Mouse (Mus musculus): Measurements from ENCODE around the gene Zp3. TPM values are rescaled to one million over a fixed set of nuclear protein-coding genes. Genes with fewer than 3 reads are reported as not detected.

Gene Zp3
- polyA plus RNA-seq, 1 experiment from 2014 or later, result not detected

- no peak overlapping the region for H3K4me3 ChIP-seq (ENCODE audit: low read depth, low read length)
- WGBS (ENCODE audit: insufficient replicate concordance), result 91% methylated on average over 4 of the region's 4 CpGs
- no peaks in the 10 kb centered on the region for H3K27me3 ChIP-seq (ENCODE audit: insufficient read depth, low read length)
- peaks cover 50% of the 10 kb centered on the region for H3K4me1 ChIP-seq (ENCODE audit: insufficient read depth)
- peak overlapping the region; percentile 63; the same call in 1 of the 2 replicates for H3K4me2 ChIP-seq (ENCODE audit: low read depth, low read length)
- no peak for TF ChIP-seq EP300 (IDR thresholded peaks at IDR 0.05; ENCODE audit: low read depth)
- TF ChIP-seq CTCF (IDR thresholded peaks at IDR 0.05; ENCODE audit: low read depth), result no peak
- peak overlapping the region; percentile 86 for H3K27ac ChIP-seq (ENCODE audit: low read depth)
- no peak for DNase-seq
- H3K9me3 ChIP-seq (ENCODE audit: low read length), result no peaks in the 10 kb centered on the region
- H3K36me3 ChIP-seq (replicated peaks; ENCODE audit: insufficient read depth, low read length), result no peaks in the 10 kb centered on the region
- no peak overlapping the region for H3K9ac ChIP-seq (replicated peaks)
- ATAC-seq, result no peak
Observed at GRCm38 (mm10) chr5:135958367-135958766, 21.5 kb upstream of the Zp3 start.

GRCm38 (mm10) chr5:135959911-135960310, 20.0 kb upstream of the Zp3 start:
- Histone ChIP-seq H3K4me2 (ENCODE audit: low read depth, low read length) (no peak overlapping the region), H3K36me3 (replicated peaks; ENCODE audit: insufficient read depth, low read length) (no peaks in the 10 kb centered on the region), H3K27ac (ENCODE audit: low read depth) (no peak overlapping the region), H3K4me1 (ENCODE audit: insufficient read depth) (peaks cover 51% of the 10 kb centered on the region), H3K27me3 (ENCODE audit: insufficient read depth, low read length) (no peaks in the 10 kb centered on the region), H3K9me3 (ENCODE audit: low read length) (no peaks in the 10 kb centered on the region), H3K9ac (replicated peaks) (no peak overlapping the region), H3K4me3 (ENCODE audit: low read depth, low read length) (no peak overlapping the region)
- TF ChIP-seq EP300 (IDR thresholded peaks at IDR 0.05; ENCODE audit: low read depth) (no peak), CTCF (IDR thresholded peaks at IDR 0.05; ENCODE audit: low read depth) (no peak)
- DNase-seq (no peak), ATAC-seq (no peak)
- WGBS (ENCODE audit: insufficient replicate concordance), result 95% methylated on average over 7 of the region's 7 CpGs

DNA sequence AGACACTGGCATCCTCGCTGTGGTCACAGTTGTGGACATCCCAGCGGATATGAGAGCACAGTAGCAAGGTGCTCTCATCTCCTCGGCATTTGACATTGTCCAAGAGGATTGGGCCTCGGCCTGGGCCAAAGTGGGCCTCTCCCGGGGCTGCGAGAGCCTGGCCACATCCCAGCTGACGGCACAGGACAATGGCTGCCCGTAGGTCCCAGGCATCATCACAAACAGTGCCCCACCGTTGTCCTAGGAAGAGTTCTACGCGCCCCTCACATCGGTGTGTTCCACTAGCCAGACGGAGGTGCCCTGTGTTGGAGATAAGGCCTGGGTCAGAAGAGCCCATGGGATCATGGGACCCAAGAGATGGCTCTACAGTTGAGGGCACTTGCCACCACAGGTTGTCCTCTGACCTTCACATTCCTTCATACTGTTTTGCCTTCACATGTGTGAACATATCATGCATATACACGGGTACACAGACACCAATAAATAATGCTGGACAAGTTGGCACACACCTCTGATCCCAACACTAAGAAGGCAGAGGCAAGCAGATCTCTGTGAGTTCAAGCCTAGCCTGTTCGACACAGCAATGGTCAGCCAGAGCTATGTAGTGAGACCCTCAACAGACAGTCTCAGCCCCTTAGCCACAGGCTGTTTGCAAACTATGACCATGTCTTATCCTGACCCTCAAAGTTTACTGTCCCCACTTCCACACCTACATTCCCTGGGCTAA, 18.8 kb upstream of the Zp3 start:
- Histone ChIP-seq H3K4me1 (ENCODE audit: insufficient read depth) (peaks cover 55% of the 10 kb centered on the region), H3K27ac (ENCODE audit: low read depth) (peak overlapping the region; percentile 98), H3K36me3 (replicated peaks; ENCODE audit: insufficient read depth, low read length) (no peaks in the 10 kb centered on the region), H3K9me3 (ENCODE audit: low read length) (no peaks in the 10 kb centered on the region), H3K27me3 (ENCODE audit: insufficient read depth, low read length) (no peaks in the 10 kb centered on the region), H3K4me3 (ENCODE audit: low read depth, low read length) (peak overlapping the region; percentile 52), H3K9ac (replicated peaks) (peak overlapping the region; percentile 72), H3K4me2 (ENCODE audit: low read depth, low read length) (peak overlapping the region; percentile 89)
- no peak for DNase-seq
- 88% methylated on average over 15 of the region's 15 CpGs for WGBS (ENCODE audit: insufficient replicate concordance)
- no peak for ATAC-seq
- TF ChIP-seq CTCF (IDR thresholded peaks at IDR 0.05; ENCODE audit: low read depth) (no peak), EP300 (IDR thresholded peaks at IDR 0.05; ENCODE audit: low read depth) (no peak)

DNA sequence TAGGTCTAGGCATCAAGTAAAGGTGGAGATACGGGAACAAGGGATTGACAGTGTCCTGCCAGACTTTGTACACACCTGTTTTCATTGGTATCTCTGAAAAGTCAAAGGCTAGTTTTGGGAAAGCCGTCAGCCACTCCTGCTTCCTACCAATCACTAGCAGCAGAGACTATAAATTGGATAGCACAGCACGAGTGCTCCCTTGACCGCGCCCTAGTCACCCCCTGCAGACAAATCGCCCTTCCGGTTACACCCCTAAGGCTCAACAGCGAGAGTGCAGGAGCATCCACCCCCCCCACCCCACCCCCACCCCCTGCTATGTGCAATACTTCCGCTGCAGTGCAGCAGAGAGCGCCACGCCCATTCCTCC, 17.8 kb upstream of the Zp3 start:
- no peaks in the 10 kb centered on the region for H3K9me3 ChIP-seq (ENCODE audit: low read length)
- H3K9ac ChIP-seq (replicated peaks), result peak overlapping the region; percentile 72
- H3K4me2 ChIP-seq (ENCODE audit: low read depth, low read length), result peak overlapping the region; percentile 89
- H3K36me3 ChIP-seq (replicated peaks; ENCODE audit: insufficient read depth, low read length), result no peaks in the 10 kb centered on the region
- H3K4me3 ChIP-seq (ENCODE audit: low read depth, low read length), result peak overlapping the region; percentile 52
- TF ChIP-seq CTCF (IDR thresholded peaks at IDR 0.05; ENCODE audit: low read depth), result 0 out of 2 replicates have a peak, but pooled peaks have one; percentile 29
- TF ChIP-seq EP300 (IDR thresholded peaks at IDR 0.05; ENCODE audit: low read depth), result 0 out of 2 replicates have a peak, but pooled peaks have one; percentile 34
- H3K4me1 ChIP-seq (ENCODE audit: insufficient read depth), result peaks cover 44% of the 10 kb centered on the region
- no peaks in the 10 kb centered on the region for H3K27me3 ChIP-seq (ENCODE audit: insufficient read depth, low read length)
- peak overlapping the region; percentile 98 for H3K27ac ChIP-seq (ENCODE audit: low read depth)
- ATAC-seq (no peak), DNase-seq (no peak)
- WGBS (ENCODE audit: insufficient replicate concordance), result 0% methylated on average over 11 of the region's 11 CpGs

- no peaks in the 10 kb centered on the region for H3K36me3 ChIP-seq (replicated peaks; ENCODE audit: insufficient read depth, low read length)
- no peaks in the 10 kb centered on the region for H3K27me3 ChIP-seq (ENCODE audit: insufficient read depth, low read length)
- peak overlapping the region; percentile 98 for H3K27ac ChIP-seq (ENCODE audit: low read depth)
- H3K4me1 ChIP-seq (ENCODE audit: insufficient read depth), result peaks cover 42% of the 10 kb centered on the region
- ATAC-seq (peak; percentile 92), DNase-seq (peak; percentile 98)
- WGBS (ENCODE audit: insufficient replicate concordance), result under 1% methylated on average over 60 of the region's 64 CpGs
- peak overlapping the region; percentile 89 for H3K4me2 ChIP-seq (ENCODE audit: low read depth, low read length)
- peak overlapping the region; percentile 52 for H3K4me3 ChIP-seq (ENCODE audit: low read depth, low read length)
- peak overlapping the region; percentile 72 for H3K9ac ChIP-seq (replicated peaks)
- H3K9me3 ChIP-seq (ENCODE audit: low read length), result no peaks in the 10 kb centered on the region
- peak; percentile 45 for TF ChIP-seq CTCF (IDR thresholded peaks at IDR 0.05; ENCODE audit: low read depth)
- 0 out of 2 replicates have a peak, but pooled peaks have one; percentile 9 for TF ChIP-seq EP300 (IDR thresholded peaks at IDR 0.05; ENCODE audit: low read depth)
Observed at GRCm38 (mm10) chr5:135962492-135963279, 17.2 kb upstream of the Zp3 start.

- Histone ChIP-seq H3K27ac (ENCODE audit: low read depth) (peak overlapping the region; percentile 98), H3K4me3 (ENCODE audit: low read depth, low read length) (peak overlapping the region; percentile 52), H3K9me3 (ENCODE audit: low read length) (no peaks in the 10 kb centered on the region), H3K4me2 (ENCODE audit: low read depth, low read length) (peak overlapping the region; percentile 89), H3K9ac (replicated peaks) (peak overlapping the region; percentile 72), H3K4me1 (ENCODE audit: insufficient read depth) (peaks cover 37% of the 10 kb centered on the region), H3K36me3 (replicated peaks; ENCODE audit: insufficient read depth, low read length) (no peaks in the 10 kb centered on the region), H3K27me3 (ENCODE audit: insufficient read depth, low read length) (no peaks in the 10 kb centered on the region)
- 9% methylated on average over 6 of the region's 6 CpGs for WGBS (ENCODE audit: insufficient replicate concordance)
- no peak for TF ChIP-seq EP300 (IDR thresholded peaks at IDR 0.05; ENCODE audit: low read depth)
- TF ChIP-seq CTCF (IDR thresholded peaks at IDR 0.05; ENCODE audit: low read depth), result no peak
- DNase-seq (no peak), ATAC-seq (no peak)
Observed at GRCm38 (mm10) chr5:135963280-135963627, 16.6 kb upstream of the Zp3 start.

All from liver, postnatal 0 days (tissue).